Mouse (Mus musculus) 3T3-L1 (cell line): ENCODE results near the gene Sec14l4.
A peak's percentile ranks its signal among the peaks of the same experiment; 100 is the strongest.

Experiments used
- DNase-seq: peaks from one replicate; pipeline ENCODE4 v3.0.0-alpha.2; 2015; ENCODE audit warnings: low read depth, low spot score

Sec14l4 gene

DNA sequence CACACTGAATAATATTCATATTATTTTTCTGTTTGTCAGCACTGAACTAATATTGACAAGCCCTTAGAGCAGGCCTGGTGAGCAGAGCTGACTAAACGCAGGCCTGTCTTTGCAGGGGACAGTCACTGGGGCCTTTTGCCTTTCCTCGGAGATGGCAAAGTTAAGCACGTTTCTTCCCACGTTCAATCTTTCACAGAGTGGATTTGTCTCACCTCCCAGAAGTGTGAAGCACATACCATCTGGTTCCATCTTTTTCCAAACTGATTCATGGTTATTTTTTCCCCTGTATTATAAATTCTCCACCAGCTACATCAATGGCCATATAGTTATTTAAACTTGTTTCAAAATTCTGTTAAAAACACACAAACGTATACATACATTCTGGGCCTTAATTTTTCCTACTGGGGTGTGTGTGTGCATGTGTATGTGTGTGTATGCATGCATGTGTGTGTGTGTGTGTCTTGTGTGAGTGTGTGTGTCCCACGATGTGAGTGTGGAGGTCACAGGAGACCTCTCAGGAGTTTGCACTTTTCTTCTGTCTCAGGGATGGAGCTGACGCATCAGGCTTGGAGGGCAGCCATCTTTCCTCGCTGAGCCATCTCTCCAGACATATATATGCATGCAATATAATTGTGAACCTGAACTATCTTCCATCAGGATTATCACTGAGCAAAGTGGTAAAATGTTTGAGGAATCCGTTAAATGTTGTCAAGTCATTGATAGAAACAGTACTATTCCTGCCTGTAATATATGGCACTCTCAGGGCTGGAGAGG, 3.5 kb upstream of the Sec14l4 start:
- DNase-seq: no peak

GRCm38 (mm10) chr11:4029343-4029742, 1.9 kb upstream of the Sec14l4 start:
- DNase-seq: no peak

GRCm38 (mm10) chr11:4031961-4032360, 699 bp downstream of the Sec14l4 start:
- DNase-seq: no peak

DNA sequence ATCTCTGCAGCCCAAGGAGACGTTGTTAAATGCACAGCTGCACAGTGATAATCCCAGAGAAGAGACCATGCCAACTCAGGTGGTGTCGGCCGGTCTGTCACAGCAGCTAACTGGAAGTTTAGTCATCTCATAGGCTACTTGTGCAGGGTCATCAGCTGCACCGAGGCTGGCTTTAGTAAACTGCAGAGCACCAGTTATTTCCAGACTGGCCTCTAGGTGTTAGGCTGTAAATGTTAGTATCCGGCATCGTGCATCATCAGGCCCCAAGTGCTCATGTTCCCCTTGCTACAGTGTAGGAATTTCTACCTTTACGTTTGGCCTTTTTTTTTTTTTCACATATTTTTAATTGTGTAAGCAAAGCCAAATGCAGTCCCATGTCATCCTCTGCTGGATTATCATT, 2.2 kb downstream of the Sec14l4 start:
- no peak for DNase-seq

GRCm38 (mm10) chr11:4034169-4034568, 2.9 kb downstream of the Sec14l4 start:
- DNase-seq: no peak

GRCm38 (mm10) chr11:4035116-4035892, 4.0 kb downstream of the Sec14l4 start:
- DNase-seq: no peak

DNA sequence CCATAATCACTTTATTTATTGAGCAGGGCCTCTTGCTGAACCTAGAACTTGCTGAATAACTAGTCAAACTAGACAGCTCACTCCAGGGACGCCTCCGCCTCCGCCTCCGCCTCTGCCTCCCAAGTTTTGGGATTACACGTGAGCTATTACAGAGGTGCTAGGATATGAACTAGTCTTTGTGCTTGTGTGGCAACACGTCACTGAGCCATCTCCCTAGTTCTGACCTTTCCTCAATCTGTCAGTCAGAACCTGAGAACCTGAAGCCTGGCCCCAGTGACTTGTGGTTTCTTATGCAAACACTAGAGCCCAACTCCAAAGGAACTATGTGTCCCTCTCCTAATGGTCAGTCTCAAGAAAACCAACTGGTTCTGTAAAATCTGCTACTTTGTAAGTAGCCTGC, 4.7 kb downstream of the Sec14l4 start:
- no peak for DNase-seq

DNA sequence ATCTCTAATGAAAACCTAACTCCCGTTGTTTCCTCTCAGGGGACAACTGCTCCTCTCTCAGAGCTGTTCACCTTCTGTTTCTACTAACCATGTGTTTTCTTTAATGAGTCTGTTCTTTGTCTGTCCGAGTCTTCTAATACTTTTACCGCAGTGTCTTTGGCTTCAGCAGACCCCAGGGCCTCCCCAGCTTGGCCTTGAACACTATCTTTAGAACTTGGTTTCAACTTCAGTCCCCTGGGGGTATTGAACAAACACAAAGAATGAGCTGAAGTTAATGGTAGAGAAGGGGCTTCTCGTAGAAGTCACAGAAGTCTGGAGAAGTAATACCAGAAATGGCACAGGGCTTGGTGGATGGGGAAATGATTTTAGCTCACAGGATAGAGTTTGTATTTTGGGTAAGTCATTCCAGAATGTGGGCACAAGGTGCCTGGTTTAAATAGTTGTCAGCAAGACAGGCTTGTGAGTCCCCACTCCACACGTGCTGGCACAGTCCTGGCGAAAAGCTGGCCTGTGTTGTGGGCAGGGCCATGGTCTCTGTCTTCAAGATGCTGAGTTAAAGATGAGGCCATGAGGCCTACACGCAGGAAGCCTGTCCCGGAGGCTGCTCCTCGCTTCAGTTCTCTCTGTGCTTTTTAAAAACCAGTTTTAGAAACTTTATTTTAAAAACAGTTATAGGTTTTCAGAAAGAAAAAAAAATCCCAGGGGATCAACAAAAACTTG, 5.3 kb downstream of the Sec14l4 start:
- no peak for DNase-seq

DNA sequence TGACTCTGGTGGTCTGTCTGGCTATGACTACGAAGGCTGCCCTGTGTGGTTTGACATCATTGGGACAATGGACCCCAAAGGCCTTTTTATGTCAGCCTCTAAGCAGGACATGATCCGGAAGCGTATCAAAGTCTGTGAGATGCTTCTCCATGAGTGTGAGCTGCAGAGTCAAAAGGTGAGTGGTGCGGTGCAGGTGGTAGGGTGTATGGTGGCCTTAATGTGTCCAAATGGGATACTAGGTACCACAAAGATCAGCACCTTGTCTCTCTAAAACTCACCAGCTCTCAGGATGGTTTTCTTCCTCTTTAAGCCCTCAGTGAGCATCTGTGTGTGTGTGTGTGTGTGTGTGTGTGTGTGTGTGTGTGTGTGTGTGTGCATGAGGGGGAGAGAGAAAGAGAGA, 8.7 kb downstream of the Sec14l4 start:
- DNase-seq: no peak

DNA sequence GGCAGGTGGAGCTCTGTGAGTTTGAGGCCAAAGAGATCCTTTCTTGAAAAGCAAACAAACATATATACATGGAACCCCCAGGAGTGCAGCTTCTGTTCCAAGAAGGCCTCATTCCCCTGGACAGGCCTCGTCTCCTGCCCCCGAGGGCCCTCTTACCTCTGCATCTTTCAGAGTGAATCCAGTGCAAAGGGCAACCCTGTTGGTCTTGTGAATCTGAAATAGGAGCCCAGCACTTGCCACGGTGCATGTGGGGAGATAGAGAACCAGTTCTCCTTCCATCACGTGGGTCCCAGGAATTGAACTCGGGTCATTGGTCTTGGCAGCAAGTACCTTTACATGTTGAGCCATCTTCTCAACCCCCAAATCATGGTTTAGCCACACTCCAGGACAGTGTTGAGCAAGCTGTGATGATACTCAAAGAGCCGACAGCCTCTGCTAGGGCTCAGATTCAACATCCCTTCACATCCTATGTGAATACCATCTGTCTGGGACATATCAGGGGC, 9.9 kb downstream of the Sec14l4 start:
- DNase-seq: no peak

DNA sequence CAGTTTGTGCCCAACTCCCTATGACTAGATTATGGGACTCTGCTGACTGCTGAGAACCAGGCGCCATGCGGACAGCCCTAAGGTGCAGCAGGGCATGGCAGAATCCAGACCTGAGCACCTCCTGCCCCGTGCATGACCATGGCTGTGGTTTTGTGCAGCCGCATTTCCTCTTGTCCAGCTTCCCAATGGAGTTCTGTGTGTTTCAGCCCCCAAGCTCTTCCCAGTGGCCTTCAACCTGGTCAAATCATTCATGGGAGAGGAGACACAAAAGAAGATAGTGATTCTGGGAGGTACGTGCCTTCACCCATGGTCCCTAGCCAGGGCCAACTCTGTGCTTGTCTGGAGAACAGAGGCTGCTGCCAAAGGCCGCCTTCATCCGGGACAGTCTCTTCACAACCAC, 11.8 kb downstream of the Sec14l4 start:
- DNase-seq: no peak

GRCm38 (mm10) chr11:4046526-4046925, 15.3 kb downstream of the Sec14l4 start:
- no peak for DNase-seq

DNA sequence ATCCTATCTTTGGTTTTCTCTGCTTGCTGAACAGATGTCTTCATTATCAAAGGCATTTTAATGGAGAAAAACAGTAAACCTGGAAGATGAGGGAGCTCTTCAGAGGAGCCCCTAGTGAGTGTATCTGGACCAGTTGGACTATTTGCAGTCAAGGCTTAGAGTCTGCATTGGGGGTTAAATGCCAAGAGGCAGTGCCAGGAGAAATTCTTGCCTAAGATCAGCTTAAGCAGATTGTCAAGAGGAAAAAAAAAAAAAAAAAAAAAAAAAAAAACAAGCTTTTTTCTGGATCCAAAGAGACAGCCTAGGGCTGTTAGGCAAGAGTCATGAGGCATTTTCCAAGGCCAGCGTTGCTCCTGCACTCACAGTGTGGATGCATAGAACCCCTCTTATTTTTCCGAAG, 16.5 kb downstream of the Sec14l4 start:
- DNase-seq: no peak

DNA sequence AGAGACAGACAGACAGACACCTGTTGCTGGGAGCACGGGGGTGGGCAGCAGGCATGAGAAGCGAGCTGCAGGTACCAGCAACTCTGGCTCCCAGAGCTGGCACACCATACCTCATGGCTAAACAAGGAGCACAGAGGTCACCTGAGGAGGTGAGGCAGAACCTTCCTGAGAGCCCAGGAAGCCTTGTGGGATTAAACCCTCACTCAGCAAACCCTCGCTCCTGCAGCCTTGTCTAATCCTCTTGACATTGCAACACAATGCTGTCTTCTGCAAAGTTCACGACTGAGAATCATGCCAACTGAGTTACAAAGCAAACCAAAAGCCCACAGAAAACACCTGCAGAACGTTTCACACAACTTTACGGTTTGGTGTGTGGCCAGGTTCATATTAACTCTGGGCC, 17.2 kb downstream of the Sec14l4 start:
- DNase-seq: no peak

- peak; percentile 78 for DNase-seq
These were observed 22.3 kb downstream of the Sec14l4 start for GRCm38 (mm10) chr11:4053586-4053985.

GRCm38 (mm10) chr11:4060866-4061575, 29.8 kb downstream of the Sec14l4 start:
- no peak for DNase-seq

GRCm38 (mm10) chr11:4062523-4062922, 31.3 kb downstream of the Sec14l4 start:
- no peak for DNase-seq

- DNase-seq: no peak
These were observed 31.7 kb downstream of the Sec14l4 start for GRCm38 (mm10) chr11:4062981-4063380.

GRCm38 (mm10) chr11:4064627-4065122, 33.4 kb downstream of the Sec14l4 start, which contains the start of gene Sec14l3:
Gene Sec14l3, plus strand, starts transcription at chr11:4064841.
- DNase-seq: no peak

- no peak for DNase-seq
These were observed 38.4 kb downstream of the Sec14l4 start for GRCm38 (mm10) chr11:4069664-4070063.

- DNase-seq: peak; percentile 66
These were observed 45.4 kb downstream of the Sec14l4 start for GRCm38 (mm10) chr11:4076633-4077032.
